Mouse (Mus musculus) myocyte (in vitro differentiated cells): ENCODE data around the gene Nt5c3b. TPM values are rescaled to one million over a fixed set of nuclear protein-coding genes. Genes with fewer than 3 reads are reported as not detected.

Experiments
- H3K27me3 ChIP-seq: one replicate; pipeline ENCODE4 v1.6.1; 2011; ENCODE audit not compliant: control insufficient read depth, insufficient read depth, insufficient read length
- H3K36me3 ChIP-seq: one replicate; pipeline ENCODE4 v1.6.1; 2011; ENCODE audit not compliant: control insufficient read depth, insufficient read depth
- H3K4me2 ChIP-seq: one replicate; pipeline ENCODE4 v1.6.1; 2011; ENCODE audit warnings: low read depth, control low read depth
- H3K4me3 ChIP-seq: one replicate; pipeline ENCODE4 v1.5.1; 2011; ENCODE audit warnings: mild to moderate bottlenecking, control low read depth, moderate library complexity
- H3K79me2 ChIP-seq: one replicate; pipeline ENCODE4 v1.6.1; 2011; ENCODE audit not compliant: control insufficient read depth, insufficient read depth
- H3ac ChIP-seq: one replicate; pipeline ENCODE4 v1.6.1; 2011; ENCODE audit not compliant: control insufficient read depth, insufficient read length
- CEBPB ChIP-seq: IDR thresholded peaks from 2 replicates; pipeline ENCODE4 v1.6.1; 2011; ENCODE audit warnings: mild to moderate bottlenecking, moderate library complexity; ENCODE audit not compliant: poor library complexity, insufficient read depth, severe bottlenecking
- E2F4 ChIP-seq: IDR thresholded peaks from one replicate; pipeline ENCODE4 v1.6.1; 2011; ENCODE audit warnings: mild to moderate bottlenecking, control low read depth, moderate library complexity; ENCODE audit not compliant: insufficient read depth
- MAX ChIP-seq: IDR thresholded peaks from one replicate; pipeline ENCODE4 v1.6.1; 2011; ENCODE audit warnings: low read depth, mild to moderate bottlenecking, control low read depth
- MYOD1 ChIP-seq, 3 experiments: IDR thresholded peaks; one replicate each; pipeline ENCODE4 v1.6.1; 2011; ENCODE audit warnings: control low read depth in 2 of 3, low read depth in 2 of 3, mild to moderate bottlenecking in 2 of 3, moderate library complexity in 1 of 3; ENCODE audit not compliant: insufficient read length in 2 of 3, control insufficient read depth in 1 of 3
- MYOG ChIP-seq, 3 experiments: IDR thresholded peaks; one replicate each; pipeline ENCODE4 v1.6.1; 2011; ENCODE audit warnings: control low read depth in 2 of 3, low read depth in 2 of 3, mild to moderate bottlenecking in 2 of 3; ENCODE audit not compliant: insufficient read length in 2 of 3, control insufficient read depth in 1 of 3, insufficient read depth in 1 of 3
- POLR2A ChIP-seq: IDR thresholded peaks from one replicate; pipeline ENCODE4 v1.6.1; 2011; ENCODE audit warnings: low read depth, mild to moderate bottlenecking, control low read depth, moderate library complexity; ENCODE audit not compliant: insufficient read length
- POLR2AphosphoS2 ChIP-seq: IDR thresholded peaks from one replicate; pipeline ENCODE4 v1.6.1; 2011; ENCODE audit warnings: low read depth, control low read depth; ENCODE audit not compliant: insufficient read length
- REST ChIP-seq: IDR thresholded peaks from one replicate; pipeline ENCODE4 v1.6.1; 2011; ENCODE audit warnings: mild to moderate bottlenecking, control low read depth, moderate library complexity; ENCODE audit not compliant: insufficient read depth, insufficient read length
- SRF ChIP-seq: IDR thresholded peaks from one replicate; pipeline ENCODE4 v1.6.1; 2011; ENCODE audit warnings: low read depth; ENCODE audit not compliant: control insufficient read depth, insufficient read length
- TCF12 ChIP-seq: IDR thresholded peaks from one replicate; pipeline ENCODE4 v1.6.1; 2011; ENCODE audit warnings: mild to moderate bottlenecking, control low read depth; ENCODE audit not compliant: poor library complexity, insufficient read depth, severe bottlenecking
- TCF3 ChIP-seq: IDR thresholded peaks from one replicate; pipeline ENCODE4 v1.6.1; 2011; ENCODE audit warnings: low read depth, control low read depth; ENCODE audit not compliant: insufficient read length
- USF1 ChIP-seq: IDR thresholded peaks from one replicate; pipeline ENCODE4 v1.6.1; 2011; ENCODE audit warnings: low read depth, mild to moderate bottlenecking, control low read depth, moderate library complexity
- polyA plus RNA-seq: library from polyadenylated mRNA; unstranded; fragments of >200 nt; fragmentation: generic; extraction: Trizol; gene quantifications from one replicate; pipeline ENCODE4 v1.2.1, GENCODE M21; 2012; ENCODE audit warnings: missing spikeins

Gene Nt5c3b
- polyA plus RNA-seq, 1 experiment: 47.6 TPM

- TF ChIP-seq MAX: no peak
- no peak for TF ChIP-seq REST
- TF ChIP-seq SRF: no peak
- TF ChIP-seq CEBPB: no peak
- no peak for TF ChIP-seq USF1
- no peak for TF ChIP-seq E2F4
- no peak for TF ChIP-seq MYOG (IDR thresholded peaks at IDR 0.05; ENCODE audit: control insufficient read depth in 1 of 3, insufficient read depth in 1 of 3, insufficient read length in 2 of 3, low read depth in 2 of 3)
- TF ChIP-seq POLR2A: no peak
- no peak for TF ChIP-seq TCF3
- no peak for TF ChIP-seq POLR2AphosphoS2
- TF ChIP-seq TCF12: no peak
- no peak for TF ChIP-seq MYOD1 (IDR thresholded peaks at IDR 0.05; ENCODE audit: control insufficient read depth in 1 of 3, insufficient read length in 2 of 3, low read depth in 2 of 3)
- no peak overlapping the region for H3ac ChIP-seq
- H3K27me3 ChIP-seq: no peaks in the 10 kb centered on the region
- peaks cover 16% of the 10 kb centered on the region for H3K36me3 ChIP-seq
- no peak overlapping the region for H3K4me3 ChIP-seq
- H3K79me2 ChIP-seq: peaks cover 72% of the 10 kb centered on the region
- H3K4me2 ChIP-seq: no peak overlapping the region
Measured at GRCm38 (mm10) chr11:100465833-100466232, 24.2 kb upstream of the Nt5c3b start.

GRCm38 (mm10) chr11:100465229-100465792, 23.7 kb upstream of the Nt5c3b start:
- Histone ChIP-seq H3ac (no peak overlapping the region), H3K4me2 (no peak overlapping the region), H3K27me3 (no peaks in the 10 kb centered on the region), H3K36me3 (peaks cover 16% of the 10 kb centered on the region), H3K4me3 (no peak overlapping the region), H3K79me2 (peaks cover 72% of the 10 kb centered on the region)
- TF ChIP-seq TCF3 (no peak), TCF12 (no peak), USF1 (no peak), POLR2AphosphoS2 (no peak), POLR2A (no peak), E2F4 (no peak), REST (no peak), MAX (no peak), CEBPB (no peak), MYOD1 (IDR thresholded peaks at IDR 0.05; ENCODE audit: control insufficient read depth in 1 of 3, insufficient read length in 2 of 3, low read depth in 2 of 3) (no peak), SRF (no peak), MYOG (IDR thresholded peaks at IDR 0.05; ENCODE audit: control insufficient read depth in 1 of 3, insufficient read depth in 1 of 3, insufficient read length in 2 of 3, low read depth in 2 of 3) (no peak)

- H3K79me2 ChIP-seq: peaks cover 68% of the 10 kb centered on the region
- no peak overlapping the region for H3ac ChIP-seq
- H3K27me3 ChIP-seq: no peaks in the 10 kb centered on the region
- no peak overlapping the region for H3K4me2 ChIP-seq
- TF ChIP-seq TCF12 (no peak), MYOD1 (IDR thresholded peaks at IDR 0.05; ENCODE audit: control insufficient read depth in 1 of 3, insufficient read length in 2 of 3, low read depth in 2 of 3) (no peak), E2F4 (no peak), TCF3 (no peak), POLR2AphosphoS2 (no peak), CEBPB (no peak), REST (no peak), POLR2A (no peak), MYOG (IDR thresholded peaks at IDR 0.05; ENCODE audit: control insufficient read depth in 1 of 3, insufficient read depth in 1 of 3, insufficient read length in 2 of 3, low read depth in 2 of 3) (no peak), SRF (no peak), MAX (no peak), USF1 (no peak)
- no peak overlapping the region for H3K4me3 ChIP-seq
- peaks cover 24% of the 10 kb centered on the region for H3K36me3 ChIP-seq
Measured at GRCm38 (mm10) chr11:100462699-100463098, 21.1 kb upstream of the Nt5c3b start.

GRCm38 (mm10) chr11:100457711-100458110, 16.1 kb upstream of the Nt5c3b start:
- H3K4me3 ChIP-seq: no peak overlapping the region
- H3ac ChIP-seq: no peak overlapping the region
- H3K4me2 ChIP-seq: no peak overlapping the region
- peaks cover 15% of the 10 kb centered on the region for H3K36me3 ChIP-seq
- H3K27me3 ChIP-seq: no peaks in the 10 kb centered on the region
- peaks cover 40% of the 10 kb centered on the region for H3K79me2 ChIP-seq
- TF ChIP-seq CEBPB: no peak
- TF ChIP-seq MYOG (IDR thresholded peaks at IDR 0.05; ENCODE audit: control insufficient read depth in 1 of 3, insufficient read depth in 1 of 3, insufficient read length in 2 of 3, low read depth in 2 of 3): no peak
- TF ChIP-seq REST: no peak
- TF ChIP-seq POLR2A: no peak
- TF ChIP-seq E2F4: no peak
- TF ChIP-seq MAX: no peak
- no peak for TF ChIP-seq TCF3
- no peak for TF ChIP-seq USF1
- TF ChIP-seq TCF12: no peak
